Mouse (Mus musculus) myocyte (in vitro differentiated cells): ENCODE results near the gene Gtf2a1.

ENCODE experiments used
- MAX ChIP-seq: IDR thresholded peaks from one replicate; pipeline ENCODE4 v1.6.1; 2011; ENCODE audit warnings: low read depth, mild to moderate bottlenecking, control low read depth
- MYOG ChIP-seq, 3 experiments: IDR thresholded peaks; one replicate each; pipeline ENCODE4 v1.6.1; 2011; ENCODE audit warnings: control low read depth in 2 of 3, low read depth in 2 of 3, mild to moderate bottlenecking in 2 of 3; ENCODE audit not compliant: insufficient read length in 2 of 3, control insufficient read depth in 1 of 3, insufficient read depth in 1 of 3
- USF1 ChIP-seq: IDR thresholded peaks from one replicate; pipeline ENCODE4 v1.6.1; 2011; ENCODE audit warnings: low read depth, mild to moderate bottlenecking, control low read depth, moderate library complexity

- TF ChIP-seq MAX (no peak), MYOG (IDR thresholded peaks at IDR 0.05; ENCODE audit: control insufficient read depth in 1 of 3, insufficient read depth in 1 of 3, insufficient read length in 2 of 3, low read depth in 2 of 3) (no peak), USF1 (peak; percentile 67)
These were observed 14.3 kb upstream of the Gtf2a1 start for GRCm38 (mm10) chr12:91604600-91604999.
